In genomic region chr8:84856864-84857441, GRCm38 (mm10) we compare ENCODE assay signal across 8 mouse cellular contexts. TPM values are rescaled to one million over a fixed set of nuclear protein-coding genes. Genes with fewer than 3 reads are reported as not detected.
A peak's percentile ranks its signal among the peaks of the same experiment; 100 is the strongest.
DNase-seq lines count a peak whose midpoint lies in the region; ATAC-seq and TF ChIP-seq lines count a peak whose summit lies in the region.

TSS of gene Farsa (plus strand) at chr8:84856989.

- ATAC-seq in forebrain, postnatal 0 days = peak; percentile 97
- ATAC-seq in lung, embryonic 15.5 days (ENCODE audit: borderline replicate concordance, extremely low read depth, low FRiP score, low TSS enrichment) = peak; percentile 91

- H3K27me3 ChIP-seq in MEL (ENCODE audit: control insufficient read depth in 1 of 2, insufficient read depth in 2 of 2, low read length in 2 of 2) = no peaks in the 10 kb centered on the region
- no peaks in the 10 kb centered on the region for H3K27me3 ChIP-seq in cerebellum, adult 2 months (ENCODE audit: control insufficient read depth, insufficient read depth, low read length)
- H3K27me3 ChIP-seq in forebrain, postnatal 0 days (ENCODE audit: insufficient read depth, low read length) = no peaks in the 10 kb centered on the region
- H3K27me3 ChIP-seq in lung, embryonic 15.5 days = no peaks in the 10 kb centered on the region

- peak within 1 kb of the TSS; percentile 74 for H3K27ac ChIP-seq in MEL (ENCODE audit: control insufficient read depth, low read depth, low read length)
- peak within 1 kb of the TSS; percentile 30 for H3K27ac ChIP-seq in cerebellum, adult 2 months (ENCODE audit: insufficient read depth, low read length)
- peak within 1 kb of the TSS; percentile 79 for H3K27ac ChIP-seq in forebrain, postnatal 0 days (ENCODE audit: low read depth, low read length)
- H3K27ac ChIP-seq in lung, embryonic 15.5 days = peak within 1 kb of the TSS; percentile 68; the same call in 1 of the 2 replicates

- no peak for TF ChIP-seq RAD21 in MEL (IDR thresholded peaks at IDR 0.05; ENCODE audit: low read depth, low read length)

- TF ChIP-seq EP300 in MEL (IDR thresholded peaks at IDR 0.05; ENCODE audit: low read depth in 1 of 2, low read length in 2 of 2) = peak in 1 of 2 experiments; percentile 62; a peak in 2 of 4 replicates

- peaks cover 5 to 8% of the 10 kb centered on the region in 2 experiments; a peak in 3 of 4 replicates for H3K4me1 ChIP-seq in MEL (ENCODE audit: control insufficient read depth in 1 of 2, insufficient read depth in 2 of 2, low read length in 2 of 2)
- H3K4me1 ChIP-seq in cerebellum, adult 2 months (ENCODE audit: control insufficient read depth, insufficient read depth, low read length) = peaks cover 9% of the 10 kb centered on the region; the same call in 1 of the 2 replicates
- peaks cover 6% of the 10 kb centered on the region; the same call in 1 of the 2 replicates for H3K4me1 ChIP-seq in forebrain, postnatal 0 days (ENCODE audit: insufficient read depth)
- H3K4me1 ChIP-seq in lung, embryonic 15.5 days = peaks cover 12% of the 10 kb centered on the region

- H3K79me2 ChIP-seq in MEL (ENCODE audit: control insufficient read depth, insufficient read depth, low read length, poor library complexity) = peaks cover 36% of the 10 kb centered on the region

- under 1% methylated on average over 39 of the region's 39 CpGs for WGBS in cerebellum, adult 2 months
- under 1% methylated on average over 39 of the region's 39 CpGs for WGBS in forebrain, postnatal 0 days
- under 1% methylated on average over 39 of the region's 39 CpGs for WGBS in lung, embryonic 15.5 days

- peak; percentile 97 for DNase-seq in MEL (ENCODE audit: low read depth, low spot score)
- peak; percentile 93 to 95 for DNase-seq in cerebellum, adult 2 months
- DNase-seq in forebrain, postnatal 0 days = peak; percentile 95
- DNase-seq in heart, postnatal 4 days = peak; percentile 95
- DNase-seq in layer of hippocampus, adult 8-10 months (ENCODE audit: low spot score in 2 of 2) = peak; percentile 91 to 94
- peak; percentile 85 for DNase-seq in ovary, adult 18-20 months (ENCODE audit: low spot score)
- DNase-seq in thymus, postnatal 0 days (ENCODE audit: low spot score) = peak; percentile 91

- TF ChIP-seq CTCF in MEL (IDR thresholded peaks at IDR 0.05 in 2 of 3, conservative IDR thresholded peaks at IDR 0.05 in 1 of 3; ENCODE audit: control insufficient read depth in 1 of 3, insufficient read depth in 1 of 3, low read depth in 2 of 3, low read length in 3 of 3, poor library complexity in 1 of 3, severe bottlenecking in 1 of 3) = no peak
- no peak for TF ChIP-seq CTCF in cerebellum, adult 2 months (IDR thresholded peaks at IDR 0.05; ENCODE audit: borderline replicate concordance, insufficient read depth, low read depth, low read length)
- no peak for TF ChIP-seq CTCF in forebrain, postnatal 0 days (IDR thresholded peaks at IDR 0.05; ENCODE audit: low read depth)

- H3K36me3 ChIP-seq in MEL (ENCODE audit: control insufficient read depth in 1 of 2, insufficient read depth in 2 of 2, low read length in 2 of 2) = peaks cover 10 to 18% of the 10 kb centered on the region in 2 experiments
- peaks cover 26% of the 10 kb centered on the region for H3K36me3 ChIP-seq in forebrain, postnatal 0 days (ENCODE audit: insufficient read depth)
- peaks cover 25% of the 10 kb centered on the region for H3K36me3 ChIP-seq in lung, embryonic 15.5 days

- peak within 1 kb of the TSS; percentile 87 for H3K9ac ChIP-seq in MEL (ENCODE audit: control insufficient read depth, low read depth, low read length, poor library complexity, severe bottlenecking)
- H3K9ac ChIP-seq in forebrain, postnatal 0 days = peak within 1 kb of the TSS; percentile 76
- H3K9ac ChIP-seq in lung, embryonic 15.5 days = peak within 1 kb of the TSS; percentile 93

- peak within 1 kb of the TSS; percentile 70 for H3K4me2 ChIP-seq in forebrain, postnatal 0 days (ENCODE audit: low read depth)
- H3K4me2 ChIP-seq in lung, embryonic 15.5 days = peak within 1 kb of the TSS; percentile 75

- no peaks in the 10 kb centered on the region for H3K9me3 ChIP-seq in MEL (replicated peaks; ENCODE audit: insufficient read depth, low read length)
- no peaks in the 10 kb centered on the region for H3K9me3 ChIP-seq in forebrain, postnatal 0 days (ENCODE audit: low read length)
- no peaks in the 10 kb centered on the region for H3K9me3 ChIP-seq in lung, embryonic 15.5 days

- peak; percentile 98 to 99 for TF ChIP-seq POLR2A in MEL (IDR thresholded peaks at IDR 0.05; ENCODE audit: control insufficient read depth in 1 of 2, insufficient read depth in 1 of 2, low read depth in 1 of 2, low read length in 2 of 2, poor library complexity in 1 of 2)
- TF ChIP-seq POLR2A in cerebellum, adult 2 months (IDR thresholded peaks at IDR 0.05; ENCODE audit: borderline replicate concordance, insufficient read depth, low read length) = peak; percentile 95

- peak within 1 kb of the TSS; percentile 87 for H3K4me3 ChIP-seq in MEL (ENCODE audit: control insufficient read depth in 1 of 2, insufficient read depth in 1 of 2, low read depth in 2 of 2, low read length in 2 of 2)
- H3K4me3 ChIP-seq in cerebellum, adult 2 months (replicated peaks; ENCODE audit: insufficient read depth, low read depth, low read length) = peak within 1 kb of the TSS; percentile 68
- peak within 1 kb of the TSS; percentile 78 for H3K4me3 ChIP-seq in forebrain, postnatal 0 days (ENCODE audit: low read depth, low read length)
- peak within 1 kb of the TSS; percentile 91 for H3K4me3 ChIP-seq in lung, embryonic 15.5 days

TF ChIP-seq in MEL, 35 proteins besides CTCF, POLR2A, EP300 and RAD21 (continues in another document):
- TF ChIP-seq NELFE (IDR thresholded peaks at IDR 0.05; ENCODE audit: low read depth, low read length) (peak; percentile 98), MYB (IDR thresholded peaks at IDR 0.05; ENCODE audit: low read depth, low read length) (no peak), ZKSCAN1 (IDR thresholded peaks at IDR 0.05; ENCODE audit: low read depth, low read length) (peak; percentile 30; the same call in 1 of the 2 replicates), NRF1 (IDR thresholded peaks at IDR 0.05; ENCODE audit: insufficient read depth, low read depth, low read length, poor library complexity, severe bottlenecking) (peak; percentile 73), E2F4 (IDR thresholded peaks at IDR 0.05; ENCODE audit: borderline replicate concordance, low read depth, low read length) (no peak), USF1 (IDR thresholded peaks at IDR 0.05; ENCODE audit: low read depth, low read length) (peak; percentile 59), ELF1 (IDR thresholded peaks at IDR 0.05; ENCODE audit: low read depth, low read length) (peak; percentile 96), HCFC1 (IDR thresholded peaks at IDR 0.05; ENCODE audit: low read depth, low read length) (peak; percentile 100), KAT2A (conservative IDR thresholded peaks at IDR 0.05; ENCODE audit: low read depth, low read length) (peak; percentile 94), JUND (IDR thresholded peaks at IDR 0.05; ENCODE audit: low read depth, low read length) (no peak), CHD2 (IDR thresholded peaks at IDR 0.05; ENCODE audit: low read length) (no peak; the same call in 1 of the 2 replicates), USF2 (IDR thresholded peaks at IDR 0.05; ENCODE audit: borderline replicate concordance in 1 of 2, insufficient read depth in 1 of 2, low read depth in 1 of 2, low read length in 2 of 2) (no peak), POLR2AphosphoS5 (IDR thresholded peaks at IDR 0.05; ENCODE audit: borderline replicate concordance, low read depth, low read length) (peak; percentile 89), MAFK (IDR thresholded peaks at IDR 0.05; ENCODE audit: borderline replicate concordance, low read depth, low read length) (no peak), MXI1 (IDR thresholded peaks at IDR 0.05; ENCODE audit: low read depth, low read length) (peak; percentile 93), GATA1 (IDR thresholded peaks at IDR 0.05; ENCODE audit: low read depth, low read length) (peak; percentile 86), MAX (IDR thresholded peaks at IDR 0.05; ENCODE audit: low read length) (peak; percentile 93), CHD1 (IDR thresholded peaks at IDR 0.05; ENCODE audit: low read depth, low read length) (no peak; the same call in 1 of the 2 replicates), RCOR1 (IDR thresholded peaks at IDR 0.05; ENCODE audit: low read depth, low read length) (peak; percentile 97), SMC3 (IDR thresholded peaks at IDR 0.05; ENCODE audit: low read depth, low read length) (no peak), GABPA (IDR thresholded peaks at IDR 0.05; ENCODE audit: low read depth, low read length) (0 out of 2 replicates have a peak, but pooled peaks have one; percentile 30), TBP (IDR thresholded peaks at IDR 0.05; ENCODE audit: low read depth, low read length) (peak; percentile 91), UBTF (IDR thresholded peaks at IDR 0.05; ENCODE audit: borderline replicate concordance, insufficient read depth, low read depth, low read length) (no peak), SIN3A (IDR thresholded peaks at IDR 0.05; ENCODE audit: low read length) (peak; percentile 91), TAL1 (IDR thresholded peaks at IDR 0.05; ENCODE audit: low read length) (no peak), POLR2AphosphoS2 (IDR thresholded peaks at IDR 0.05; ENCODE audit: low read length) (peak; percentile 99), ETS1 (IDR thresholded peaks at IDR 0.05; ENCODE audit: low read depth, low read length) (peak; percentile 63; the same call in 1 of the 2 replicates), MEF2A (IDR thresholded peaks at IDR 0.05; ENCODE audit: extremely low read depth, insufficient replicate concordance, low read depth, low read length, poor library complexity, severe bottlenecking) (peak; percentile 40; the same call in 1 of the 2 replicates), MYC (IDR thresholded peaks at IDR 0.05; ENCODE audit: low read depth, low read length) (peak; percentile 97), ZMIZ1 (IDR thresholded peaks at IDR 0.05; ENCODE audit: low read depth, low read length) (peak; percentile 96)

RNA-seq across cellular contexts. Expression of gene Farsa, which starts in this region (rescaled TPM):
- 205 and 245 TPM in 2 replicates for total RNA-seq in MEL (2012; rRNA removed)
- polyA plus RNA-seq in MEL (2012; ENCODE audit: insufficient read depth in 1 of 2, insufficient read length in 2 of 2, low read depth in 1 of 2, low replicate concordance in 2 of 2, missing spikeins in 1 of 2) = 100 to 1,000 TPM; 152 to 295 TPM
- 69.9 and 72.0 TPM in 2 replicates for polyA plus RNA-seq in cerebellum, adult 2 months (2012; rRNA removed)
- 77.1 and 91.2 TPM in 2 replicates for total RNA-seq in forebrain, postnatal 0 days (2014; rRNA removed)
- 100 and 103 TPM in 2 replicates for polyA plus RNA-seq in forebrain, postnatal 0 days (2015; fragmentation: Nextera tagmentation; extraction: Ambion mirVana)
- 10 to 100 TPM; 36.3 to 37.0 TPM for total RNA-seq in heart, postnatal 4 days (2021)
- total RNA-seq in layer of hippocampus, adult 8-10 months (2022) = 10 to 100 TPM; 47.2 to 54.8 (median 52.9) TPM
- polyA plus RNA-seq in lung, embryonic 15.5 days (2015; fragmentation: Nextera tagmentation; extraction: Ambion mirVana) = 96.9 and 98.9 TPM in 2 replicates
- polyA plus RNA-seq in thymus, postnatal 0 days (2015; fragmentation: Nextera tagmentation; extraction: Ambion mirVana) = 92.4 and 93.1 TPM in 2 replicates

Comparison
In these comparisons a context has a peak if more than half of its experiments do, and no peak if none do; other contexts are left out.
1. Peak in every context shown above with its lines: DNase-seq, ATAC-seq, H3K4me3 ChIP-seq and H3K27ac ChIP-seq.